Mouse (Mus musculus) testis, adult 2 months (tissue): ENCODE measurements at regions not wholly inside any gene's neighbourhood (a gene's known extent, or its start where the extent isn't known, plus 50 kb on each side); places are given as distances from the start of the nearest gene placed in this dataset.

Experiments
- H3K27ac ChIP-seq: fragments of 200-500 bp; 2 replicates; pipeline ENCODE4 v1.5.1; 2012; ENCODE audit warnings: low read depth, low read length; ENCODE audit not compliant: control insufficient read depth, insufficient read depth
- H3K27me3 ChIP-seq: fragments of 200-500 bp; 2 replicates; pipeline ENCODE4 v1.6.1; 2012; ENCODE audit warnings: mild to moderate bottlenecking, low read length, moderate library complexity; ENCODE audit not compliant: control insufficient read depth, insufficient read depth
- H3K36me3 ChIP-seq: fragments of 200-500 bp; 2 replicates; pipeline ENCODE4 v1.6.1; 2012; ENCODE audit warnings: mild to moderate bottlenecking, low read length; ENCODE audit not compliant: control insufficient read depth, insufficient read depth
- H3K4me1 ChIP-seq: fragments of 200-500 bp; 2 replicates; pipeline ENCODE4 v1.6.1; 2012; ENCODE audit warnings: low read length; ENCODE audit not compliant: control insufficient read depth, insufficient read depth
- H3K4me3 ChIP-seq: fragments of 200-500 bp; 2 replicates; pipeline ENCODE4 v1.5.1; 2012; ENCODE audit warnings: low read depth, mild to moderate bottlenecking, low read length, moderate library complexity, mixed read lengths; ENCODE audit not compliant: control insufficient read depth
- CTCF ChIP-seq: fragments of 200-500 bp; IDR thresholded peaks from 2 replicates; pipeline ENCODE4 v1.5.1; 2012; ENCODE audit warnings: low read depth, mild to moderate bottlenecking, inconsistent platforms, low read length, moderate library complexity; ENCODE audit not compliant: control insufficient read depth, insufficient read depth, insufficient replicate concordance
- POLR2A ChIP-seq: fragments of 200-500 bp; IDR thresholded peaks from 2 replicates; pipeline ENCODE4 v1.6.1; 2012; ENCODE audit warnings: low read depth, mild to moderate bottlenecking, inconsistent platforms, low read length, moderate library complexity; ENCODE audit not compliant: control insufficient read depth

DNA sequence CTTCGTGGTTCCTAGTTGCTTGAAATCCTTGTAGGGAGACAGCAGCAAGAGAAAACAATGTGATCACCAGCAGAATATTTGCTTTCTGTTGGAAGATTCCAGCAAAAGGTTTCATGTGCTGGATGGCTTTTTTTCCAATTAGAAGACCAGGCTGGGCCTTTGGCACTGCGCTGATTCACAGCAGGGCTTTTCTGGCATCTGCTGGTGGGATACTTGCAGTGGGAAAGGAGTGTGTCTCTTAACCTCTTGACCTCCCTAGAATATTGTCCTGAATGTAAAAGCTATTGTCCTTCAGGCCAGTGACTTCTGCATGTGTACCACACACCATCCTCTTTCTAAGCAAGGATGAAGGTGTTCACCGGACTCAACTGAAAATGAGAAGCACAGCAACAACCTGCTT lies 315.4 kb downstream of the Cmpk2 start:
- Histone ChIP-seq H3K4me1 (no peaks in the 10 kb centered on the region), H3K27me3 (no peaks in the 10 kb centered on the region), H3K27ac (no peak overlapping the region), H3K4me3 (no peak overlapping the region), H3K36me3 (no peaks in the 10 kb centered on the region)
- no peak for TF ChIP-seq POLR2A
- TF ChIP-seq CTCF = no peak

DNA sequence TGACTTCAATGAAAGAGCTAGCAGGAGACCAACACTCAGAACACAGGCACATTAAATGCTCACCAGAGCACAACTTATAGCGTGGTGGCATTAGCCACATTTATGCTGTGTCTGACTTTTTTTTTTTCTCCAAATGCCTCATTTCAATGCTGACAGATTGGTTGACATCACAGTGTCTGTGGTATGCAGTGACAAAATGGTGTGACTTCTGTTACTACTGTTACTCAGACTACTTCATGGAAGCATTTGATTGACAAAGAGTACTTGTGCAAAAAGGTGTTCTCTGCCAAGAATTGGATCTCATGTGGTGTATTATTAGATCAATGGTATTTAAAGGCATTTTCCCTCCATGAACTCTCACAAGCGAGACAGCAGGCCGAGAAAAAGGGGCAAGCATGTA lies 314.8 kb downstream of the Cmpk2 start:
- H3K27me3 ChIP-seq = no peaks in the 10 kb centered on the region
- no peak overlapping the region for H3K4me3 ChIP-seq
- TF ChIP-seq CTCF = no peak
- TF ChIP-seq POLR2A = no peak
- H3K36me3 ChIP-seq = no peaks in the 10 kb centered on the region
- H3K4me1 ChIP-seq = no peaks in the 10 kb centered on the region
- H3K27ac ChIP-seq = no peak overlapping the region

DNA sequence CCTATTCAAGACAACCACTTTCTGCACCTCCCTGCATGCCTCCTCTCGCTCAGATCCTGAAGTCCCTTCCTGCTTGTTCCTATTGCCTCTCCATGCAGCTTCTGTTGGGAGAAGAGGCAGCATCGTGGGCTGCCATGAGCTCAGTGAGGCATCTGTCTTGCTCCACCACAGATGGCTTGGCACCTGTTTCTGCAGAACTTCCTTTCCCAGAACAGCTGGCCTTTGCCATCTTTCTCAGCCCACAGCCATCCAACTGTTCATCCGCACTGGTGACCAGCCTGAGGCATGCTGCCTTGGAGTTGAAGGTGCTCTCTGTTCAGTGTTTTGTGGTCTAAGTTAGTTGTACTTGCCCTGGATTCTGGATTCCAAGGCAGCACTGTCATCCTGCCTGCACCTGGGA lies 312.5 kb downstream of the Cmpk2 start:
- no peaks in the 10 kb centered on the region for H3K4me1 ChIP-seq
- no peak overlapping the region for H3K27ac ChIP-seq
- no peaks in the 10 kb centered on the region for H3K36me3 ChIP-seq
- no peak for TF ChIP-seq CTCF
- no peak for TF ChIP-seq POLR2A
- no peaks in the 10 kb centered on the region for H3K27me3 ChIP-seq
- H3K4me3 ChIP-seq = no peak overlapping the region

DNA sequence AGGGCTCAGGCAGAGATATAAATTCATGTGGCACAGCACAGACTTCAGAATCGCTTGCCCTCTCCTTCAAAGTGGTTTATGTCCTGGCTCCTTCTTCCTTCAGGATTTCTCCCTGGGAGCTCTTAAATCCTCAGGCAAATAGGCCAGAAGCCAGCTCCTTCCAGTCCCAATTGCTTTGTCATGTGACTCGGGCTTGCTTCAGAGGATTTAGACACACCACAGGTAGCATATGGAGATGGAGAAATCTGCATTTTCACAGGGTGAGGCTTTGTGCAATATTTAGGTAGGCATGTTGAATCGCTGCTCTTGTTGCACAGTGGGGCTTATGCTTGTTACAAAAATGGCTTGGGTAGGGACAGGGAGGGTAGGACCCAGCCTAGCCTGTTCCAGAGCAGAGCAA lies 309.8 kb downstream of the Cmpk2 start:
- no peaks in the 10 kb centered on the region for H3K4me1 ChIP-seq
- no peak for TF ChIP-seq CTCF
- no peak for TF ChIP-seq POLR2A
- no peak overlapping the region for H3K4me3 ChIP-seq
- H3K27me3 ChIP-seq = no peaks in the 10 kb centered on the region
- no peak overlapping the region for H3K27ac ChIP-seq
- no peaks in the 10 kb centered on the region for H3K36me3 ChIP-seq

DNA sequence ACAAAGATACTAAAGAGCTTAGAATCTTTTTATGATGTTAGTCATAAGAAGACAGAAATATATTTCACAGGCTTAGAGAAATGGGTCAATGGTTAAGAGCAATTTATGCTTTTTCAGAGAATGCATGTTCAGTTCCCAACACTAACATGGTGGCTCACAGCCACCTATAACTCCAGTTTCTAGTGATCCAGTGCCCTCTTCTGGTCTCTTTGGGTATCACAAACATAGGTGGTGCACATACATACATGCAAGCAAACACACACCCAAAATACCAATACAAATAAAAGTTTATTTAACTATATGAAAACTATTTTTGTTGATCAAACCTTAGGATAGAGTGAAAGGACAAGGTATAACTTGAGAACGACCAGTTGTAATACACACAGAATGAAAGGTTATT lies 308.0 kb downstream of the Cmpk2 start:
- H3K4me3 ChIP-seq = no peak overlapping the region
- TF ChIP-seq POLR2A (no peak), CTCF (no peak)
- H3K27ac ChIP-seq = no peak overlapping the region
- no peaks in the 10 kb centered on the region for H3K36me3 ChIP-seq
- no peaks in the 10 kb centered on the region for H3K27me3 ChIP-seq
- no peaks in the 10 kb centered on the region for H3K4me1 ChIP-seq

DNA sequence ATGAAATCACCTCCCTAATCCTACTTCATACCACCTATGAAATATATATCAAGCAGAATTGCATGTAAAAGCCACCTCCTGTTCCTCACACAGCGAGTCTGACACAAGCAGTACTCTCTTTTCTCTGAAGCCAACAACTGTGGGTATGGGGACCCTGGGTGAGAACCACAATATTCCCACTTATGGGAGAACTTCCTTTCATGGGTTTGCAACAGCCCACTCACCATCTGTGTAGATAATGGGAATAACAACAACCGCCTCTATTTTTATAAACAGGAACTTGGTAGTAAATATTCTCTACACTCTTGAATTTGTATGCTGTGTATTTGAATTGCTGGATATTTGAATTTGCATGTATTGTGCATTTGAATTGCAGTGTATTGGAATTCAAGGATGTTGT lies 305.0 kb downstream of the Cmpk2 start:
- Histone ChIP-seq H3K4me3 (no peak overlapping the region), H3K27ac (no peak overlapping the region), H3K36me3 (no peaks in the 10 kb centered on the region), H3K27me3 (no peaks in the 10 kb centered on the region), H3K4me1 (no peaks in the 10 kb centered on the region)
- TF ChIP-seq POLR2A (no peak), CTCF (no peak)

DNA sequence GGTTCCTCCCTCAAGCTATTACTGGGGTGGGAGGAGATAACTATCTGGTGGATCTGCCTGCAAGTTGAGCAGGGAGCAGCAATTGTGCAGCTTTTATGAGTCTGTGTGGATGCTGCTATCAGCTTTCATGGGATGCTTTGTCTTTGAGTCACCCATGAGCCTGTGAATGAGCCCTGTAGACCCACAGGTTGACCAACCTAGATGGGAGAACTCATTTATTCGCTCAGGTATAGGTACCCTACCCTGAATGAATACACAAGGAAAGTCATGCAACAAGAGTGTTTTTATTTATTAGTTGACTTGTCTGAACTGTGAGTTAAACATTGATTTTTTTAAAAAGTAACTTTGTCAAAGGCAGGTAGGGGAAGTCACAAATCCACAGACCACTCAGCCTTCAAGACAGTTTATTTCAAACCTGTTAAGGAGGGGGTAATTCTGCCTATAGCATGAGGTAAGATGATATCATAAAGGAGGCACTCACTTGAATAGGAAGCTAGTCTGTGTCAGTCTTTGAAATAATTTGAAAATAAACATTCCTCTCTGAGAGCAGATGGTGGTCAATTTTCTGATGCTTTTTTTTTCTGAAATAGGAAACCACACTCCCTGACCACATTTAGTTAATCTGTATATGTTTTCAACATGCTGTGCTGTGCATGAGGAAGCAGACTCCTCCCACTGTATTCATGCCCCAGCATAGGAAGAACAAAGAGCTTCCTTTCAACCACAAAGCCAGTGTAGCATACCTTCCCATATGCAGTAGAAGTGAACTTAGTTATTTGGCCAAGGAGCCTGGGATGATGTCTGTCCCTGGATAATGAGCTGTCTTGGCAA lies 302.0 kb downstream of the Cmpk2 start:
- no peaks in the 10 kb centered on the region for H3K27me3 ChIP-seq
- no peak for TF ChIP-seq POLR2A
- TF ChIP-seq CTCF = no peak
- no peaks in the 10 kb centered on the region for H3K36me3 ChIP-seq
- H3K27ac ChIP-seq = no peak overlapping the region
- no peaks in the 10 kb centered on the region for H3K4me1 ChIP-seq
- no peak overlapping the region for H3K4me3 ChIP-seq

DNA sequence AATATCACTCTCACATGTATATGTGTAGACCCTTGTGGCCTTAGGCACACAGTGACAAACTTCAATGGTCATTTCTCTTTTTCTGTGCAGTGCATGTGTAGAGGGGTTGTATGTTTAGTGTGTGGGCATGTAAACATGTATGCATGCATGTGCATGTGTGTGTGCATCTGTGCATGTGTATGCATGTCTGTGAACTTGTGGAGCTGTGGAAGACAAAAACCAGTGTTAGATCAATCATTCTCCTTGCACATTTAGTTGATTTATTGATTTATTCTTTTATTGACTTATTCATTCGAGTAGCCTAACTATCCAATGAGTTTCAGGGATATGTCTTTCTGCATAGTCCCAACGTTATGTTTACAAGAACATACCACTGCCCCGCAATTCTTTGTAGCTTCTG lies 298.5 kb downstream of the Cmpk2 start:
- Histone ChIP-seq H3K36me3 (no peaks in the 10 kb centered on the region), H3K27me3 (no peaks in the 10 kb centered on the region), H3K4me1 (no peaks in the 10 kb centered on the region), H3K27ac (no peak overlapping the region), H3K4me3 (no peak overlapping the region)
- TF ChIP-seq POLR2A = no peak
